Mouse (Mus musculus) testis, adult 2 months (tissue): ENCODE data around the gene Sbno2.

Source experiments
- CTCF ChIP-seq: fragments of 200-500 bp; IDR thresholded peaks from 2 replicates; pipeline ENCODE4 v1.5.1; 2012; ENCODE audit warnings: low read depth, mild to moderate bottlenecking, inconsistent platforms, low read length, moderate library complexity; ENCODE audit not compliant: control insufficient read depth, insufficient read depth, insufficient replicate concordance
- POLR2A ChIP-seq: fragments of 200-500 bp; IDR thresholded peaks from 2 replicates; pipeline ENCODE4 v1.6.1; 2012; ENCODE audit warnings: low read depth, mild to moderate bottlenecking, inconsistent platforms, low read length, moderate library complexity; ENCODE audit not compliant: control insufficient read depth

GRCm38 (mm10) chr10:80075924-80076323, 29.4 kb downstream of the Sbno2 start:
- TF ChIP-seq POLR2A, result no peak
- no peak for TF ChIP-seq CTCF
